27 mouse cellular contexts compared by ENCODE assay signal in the genomic region with DNA sequence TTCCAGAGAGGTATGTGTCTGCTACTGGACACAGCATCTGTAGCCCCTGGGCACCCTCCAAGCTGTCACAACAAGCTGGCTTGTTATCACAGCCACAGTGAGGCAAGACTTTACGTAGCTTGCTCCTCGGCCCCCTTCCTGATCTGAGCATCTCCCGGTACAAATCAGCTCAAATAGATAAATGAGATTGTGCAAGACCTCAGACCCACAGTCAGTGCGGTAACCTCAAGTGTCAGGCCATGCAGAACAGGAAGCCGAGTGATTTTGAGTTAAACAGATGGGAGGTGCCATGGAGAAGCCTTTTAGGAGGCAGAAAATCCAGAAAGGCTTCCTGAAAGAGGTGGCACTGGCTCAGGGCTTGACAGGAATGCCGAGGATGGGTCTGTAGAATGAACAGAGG. TPM values are rescaled to one million over a fixed set of nuclear protein-coding genes. Genes with fewer than 3 reads are reported as not detected.
DNase-seq lines count a peak whose midpoint lies in the region; ATAC-seq lines count a peak whose summit lies in the region.
"Had no signal": no experiment of that assay in that cellular context is flagged by ENCODE, and none has a peak within 500 bp of the region (broad histone marks: within the 10 kb centered on the region; RNA-seq: fewer than 3 reads in every experiment).

No protein-coding gene starts in this region.

- ATAC-seq in embryonic facial prominence, embryonic 15.5 days (ENCODE audit: insufficient number of reproducible peaks, low FRiP score, low TSS enrichment, low read depth): no peak
- no peak for ATAC-seq in liver, embryonic 12.5 days
- ATAC-seq in liver, embryonic 11.5 days (replicated peaks; ENCODE audit: low FRiP score): no peak
- ATAC-seq in granulocyte monocyte progenitor cell, adult 5-6 weeks (replicated peaks; ENCODE audit: poor library complexity, severe bottlenecking): peak; percentile 69
- peak; percentile 16; the same call in 1 of the 2 replicates for ATAC-seq in monocyte, adult 5-6 weeks (replicated peaks; ENCODE audit: insufficient number of reproducible peaks, low FRiP score, low TSS enrichment, poor library complexity, severe bottlenecking)
- ATAC-seq: hindbrain, embryonic 16.5 days; Patski had no signal

- 0 out of 2 replicates have a peak overlapping the region, but pooled peaks have one; percentile 51 for H3K27ac ChIP-seq in embryonic facial prominence, embryonic 15.5 days (replicated peaks)
- H3K27ac ChIP-seq in embryonic facial prominence, embryonic 10.5 days (replicated peaks): no peak overlapping the region
- peak overlapping the region; percentile 47; the same call in 1 of the 2 replicates for H3K27ac ChIP-seq in liver, embryonic 12.5 days
- H3K27ac ChIP-seq in liver, embryonic 11.5 days (ENCODE audit: low read depth, low read length): no peak overlapping the region
- H3K27ac ChIP-seq: embryonic facial prominence, embryonic 13.5 days; forebrain, embryonic 10.5 days; forebrain, embryonic 13.5 days; hindbrain, embryonic 10.5 days; hindbrain, embryonic 13.5 days had no signal

- no peak overlapping the region for H3K4me2 ChIP-seq in embryonic facial prominence, embryonic 15.5 days (replicated peaks)
- H3K4me2 ChIP-seq in liver, embryonic 12.5 days: no peak overlapping the region
- no peak overlapping the region for H3K4me2 ChIP-seq in liver, embryonic 11.5 days
- H3K4me2 ChIP-seq: hindbrain, embryonic 13.5 days had no signal

- DNase-seq in embryonic facial prominence, embryonic 10.5 days (ENCODE audit: low spot score): no peak
- DNase-seq in liver, embryonic 11.5 days (ENCODE audit: low spot score): no peak
- DNase-seq in adrenal gland, postnatal 36 days: no peak
- no peak for DNase-seq in adrenal gland, adult (ENCODE audit: inconsistent age in 2 of 2, low spot score in 1 of 2)
- DNase-seq: adrenal gland, adult 2 months; adrenal gland, postnatal 14 days; B cell, adult 2 months; cerebellum, adult 11-12 months; cerebellum, adult 9-10 months; cerebellum, postnatal 14 days; gastrocnemius, postnatal 10 days; gastrocnemius, postnatal 36 days; heart, adult 11 months; heart, postnatal 36 days had no signal

- 71% methylated on average over 6 of the region's 6 CpGs for WGBS in embryonic facial prominence, embryonic 15.5 days
- WGBS in embryonic facial prominence, embryonic 10.5 days: 77% methylated on average over 6 of the region's 6 CpGs
- WGBS in liver, embryonic 12.5 days (ENCODE audit: insufficient replicate concordance): 39% methylated on average over 6 of the region's 6 CpGs
- WGBS in liver, embryonic 11.5 days: 48% methylated on average over 6 of the region's 6 CpGs

- no peaks in the 10 kb centered on the region for H3K27me3 ChIP-seq in embryonic facial prominence, embryonic 15.5 days
- peaks cover 18% of the 10 kb centered on the region for H3K27me3 ChIP-seq in embryonic facial prominence, embryonic 10.5 days (replicated peaks; ENCODE audit: low read depth, poor library complexity, severe bottlenecking)
- peaks cover 20% of the 10 kb centered on the region; the same call in 1 of the 2 replicates for H3K27me3 ChIP-seq in liver, embryonic 12.5 days (replicated peaks)
- H3K27me3 ChIP-seq in liver, embryonic 11.5 days (replicated peaks; ENCODE audit: control insufficient read depth, insufficient read depth, low read length): peaks cover 3% of the 10 kb centered on the region
- H3K27me3 ChIP-seq: CH12.LX; embryonic facial prominence, embryonic 13.5 days; Patski had no signal

- H3K36me3 ChIP-seq in embryonic facial prominence, embryonic 15.5 days: no peaks in the 10 kb centered on the region; the same call in 1 of the 2 replicates
- H3K36me3 ChIP-seq in embryonic facial prominence, embryonic 10.5 days (replicated peaks): peaks cover 11% of the 10 kb centered on the region; the same call in 1 of the 2 replicates
- H3K36me3 ChIP-seq in liver, embryonic 12.5 days: peaks cover 86% of the 10 kb centered on the region
- peaks cover 12% of the 10 kb centered on the region; the same call in 1 of the 2 replicates for H3K36me3 ChIP-seq in liver, embryonic 11.5 days (ENCODE audit: control insufficient read depth, insufficient read depth, low read length)
- H3K36me3 ChIP-seq: hindbrain, embryonic 10.5 days had no signal

- no peaks in the 10 kb centered on the region for H3K9me3 ChIP-seq in embryonic facial prominence, embryonic 15.5 days (replicated peaks)
- no peaks in the 10 kb centered on the region for H3K9me3 ChIP-seq in embryonic facial prominence, embryonic 10.5 days
- H3K9me3 ChIP-seq in liver, embryonic 12.5 days (replicated peaks): no peaks in the 10 kb centered on the region
- no peaks in the 10 kb centered on the region for H3K9me3 ChIP-seq in liver, embryonic 11.5 days (ENCODE audit: control insufficient read depth, low read length)
- H3K9me3 ChIP-seq: embryonic facial prominence, embryonic 13.5 days; forebrain, embryonic 10.5 days; forebrain, embryonic 13.5 days; G1E; hindbrain, embryonic 10.5 days; hindbrain, embryonic 13.5 days had no signal

- H3K4me3 ChIP-seq in embryonic facial prominence, embryonic 15.5 days (replicated peaks): no peak overlapping the region
- H3K4me3 ChIP-seq in embryonic facial prominence, embryonic 10.5 days: no peak overlapping the region
- no peak overlapping the region for H3K4me3 ChIP-seq in liver, embryonic 12.5 days
- H3K4me3 ChIP-seq in liver, embryonic 11.5 days (ENCODE audit: low read depth, low read length): no peak overlapping the region
- H3K4me3 ChIP-seq: forebrain, embryonic 13.5 days; hindbrain, embryonic 10.5 days; hindbrain, embryonic 13.5 days had no signal

- peaks cover 33% of the 10 kb centered on the region for H3K4me1 ChIP-seq in embryonic facial prominence, embryonic 15.5 days
- peaks cover 62% of the 10 kb centered on the region for H3K4me1 ChIP-seq in embryonic facial prominence, embryonic 10.5 days
- H3K4me1 ChIP-seq in liver, embryonic 12.5 days: peaks cover 72% of the 10 kb centered on the region
- peaks cover 20% of the 10 kb centered on the region for H3K4me1 ChIP-seq in liver, embryonic 11.5 days (replicated peaks; ENCODE audit: control insufficient read depth, insufficient read depth, low read length)

- no peak overlapping the region for H3K9ac ChIP-seq in embryonic facial prominence, embryonic 15.5 days
- no peak overlapping the region for H3K9ac ChIP-seq in liver, embryonic 12.5 days
- no peak overlapping the region for H3K9ac ChIP-seq in liver, embryonic 11.5 days (ENCODE audit: low read depth, low read length)
- H3K9ac ChIP-seq: forebrain, embryonic 13.5 days; hindbrain, embryonic 13.5 days had no signal

RNA-seq across cellular contexts. Expression of gene Ccdc24, which starts 5.4 kb away (rescaled TPM):
- 1.5 and 3.6 TPM in 2 replicates for polyA plus RNA-seq in embryonic facial prominence, embryonic 15.5 days (2015; fragmentation: Nextera tagmentation; extraction: Ambion mirVana)
- 1.4 and 1.7 TPM in 2 replicates for polyA plus RNA-seq in embryonic facial prominence, embryonic 10.5 days (2016; fragmentation: Nextera tagmentation; extraction: Ambion mirVana)
- polyA plus RNA-seq in liver, embryonic 12.5 days (2016; fragmentation: Nextera tagmentation; extraction: Ambion mirVana): 1.7 and 2.0 TPM in 2 replicates
- 1.1 and 1.5 TPM in 2 replicates for polyA plus RNA-seq in liver, embryonic 11.5 days (2014; fragmentation: Nextera tagmentation; extraction: Ambion mirVana)
- total RNA-seq in granulocyte monocyte progenitor cell, adult 5-6 weeks (2014; fragmentation: Nextera tagmentation): not detected in 2 replicates
- not detected in 2 replicates for total RNA-seq in granulocyte monocyte progenitor cell, adult 5-6 weeks (2017)
- total RNA-seq in monocyte, adult 5-6 weeks (2017): not detected in 3 replicates
- total RNA-seq in adrenal gland, postnatal 36 days (2021): under 1 TPM; 0.49 to 0.76 TPM
- total RNA-seq: G1E had no signal
- polyA plus RNA-seq: G1E had no signal

RNA-seq across cellular contexts. Expression of gene B4galt2, which starts 16.3 kb away (rescaled TPM):
- 31.1 and 32.0 TPM in 2 replicates for polyA plus RNA-seq in embryonic facial prominence, embryonic 15.5 days (2015; fragmentation: Nextera tagmentation; extraction: Ambion mirVana)
- 24.7 and 27.2 TPM in 2 replicates for polyA plus RNA-seq in embryonic facial prominence, embryonic 10.5 days (2016; fragmentation: Nextera tagmentation; extraction: Ambion mirVana)
- 5.2 and 5.7 TPM in 2 replicates for polyA plus RNA-seq in liver, embryonic 12.5 days (2016; fragmentation: Nextera tagmentation; extraction: Ambion mirVana)
- 9.3 and 10.5 TPM in 2 replicates for polyA plus RNA-seq in liver, embryonic 11.5 days (2014; fragmentation: Nextera tagmentation; extraction: Ambion mirVana)
- total RNA-seq in granulocyte monocyte progenitor cell, adult 5-6 weeks (2014; fragmentation: Nextera tagmentation): 0.73 TPM in 1 of 2 replicates, not detected in the other
- 0.04 TPM in 1 of 2 replicates, not detected in the other for total RNA-seq in granulocyte monocyte progenitor cell, adult 5-6 weeks (2017)
- not detected in 3 replicates for total RNA-seq in monocyte, adult 5-6 weeks (2017)
- 10 to 100 TPM in 1 of 2 experiments, 1 to 10 TPM in 1; 10.0 to 14.3 TPM for total RNA-seq in adrenal gland, postnatal 36 days (2021)

RNA-seq across cellular contexts. Expression of gene Atp6v0b, which starts 20.1 kb away (rescaled TPM):
- polyA plus RNA-seq in embryonic facial prominence, embryonic 15.5 days (2015; fragmentation: Nextera tagmentation; extraction: Ambion mirVana): 252 and 271 TPM in 2 replicates
- 157 and 162 TPM in 2 replicates for polyA plus RNA-seq in embryonic facial prominence, embryonic 10.5 days (2016; fragmentation: Nextera tagmentation; extraction: Ambion mirVana)
- 180 and 198 TPM in 2 replicates for polyA plus RNA-seq in liver, embryonic 12.5 days (2016; fragmentation: Nextera tagmentation; extraction: Ambion mirVana)
- 212 and 229 TPM in 2 replicates for polyA plus RNA-seq in liver, embryonic 11.5 days (2014; fragmentation: Nextera tagmentation; extraction: Ambion mirVana)
- total RNA-seq in granulocyte monocyte progenitor cell, adult 5-6 weeks (2014; fragmentation: Nextera tagmentation): 253 and 300 TPM in 2 replicates
- total RNA-seq in granulocyte monocyte progenitor cell, adult 5-6 weeks (2017): 97.8 and 111 TPM in 2 replicates
- 121 to 188 TPM (median 178 TPM) in 3 replicates for total RNA-seq in monocyte, adult 5-6 weeks (2017)
- 100 to 1,000 TPM; 215 to 216 TPM for total RNA-seq in adrenal gland, postnatal 36 days (2021)

RNA-seq across cellular contexts. Expression of gene Dph2, which starts 24.8 kb away (rescaled TPM):
- 15.8 and 16.7 TPM in 2 replicates for polyA plus RNA-seq in embryonic facial prominence, embryonic 15.5 days (2015; fragmentation: Nextera tagmentation; extraction: Ambion mirVana)
- 24.8 and 26.6 TPM in 2 replicates for polyA plus RNA-seq in embryonic facial prominence, embryonic 10.5 days (2016; fragmentation: Nextera tagmentation; extraction: Ambion mirVana)
- polyA plus RNA-seq in liver, embryonic 12.5 days (2016; fragmentation: Nextera tagmentation; extraction: Ambion mirVana): 15.5 and 15.8 TPM in 2 replicates
- polyA plus RNA-seq in liver, embryonic 11.5 days (2014; fragmentation: Nextera tagmentation; extraction: Ambion mirVana): 21.9 and 23.1 TPM in 2 replicates
- total RNA-seq in granulocyte monocyte progenitor cell, adult 5-6 weeks (2014; fragmentation: Nextera tagmentation): 13.3 and 15.6 TPM in 2 replicates
- 8.9 and 9.6 TPM in 2 replicates for total RNA-seq in granulocyte monocyte progenitor cell, adult 5-6 weeks (2017)
- 2.1 to 15.0 TPM (median 4.2 TPM) in 3 replicates for total RNA-seq in monocyte, adult 5-6 weeks (2017)
- total RNA-seq in adrenal gland, postnatal 36 days (2021): 1 to 10 TPM; 9.2 to 9.4 TPM

RNA-seq across cellular contexts. Expression of gene Slc6a9, which starts 32.7 kb away (rescaled TPM):
- polyA plus RNA-seq in embryonic facial prominence, embryonic 15.5 days (2015; fragmentation: Nextera tagmentation; extraction: Ambion mirVana): 9.4 and 13.2 TPM in 2 replicates
- 8.2 and 10.2 TPM in 2 replicates for polyA plus RNA-seq in embryonic facial prominence, embryonic 10.5 days (2016; fragmentation: Nextera tagmentation; extraction: Ambion mirVana)
- 52.8 and 57.8 TPM in 2 replicates for polyA plus RNA-seq in liver, embryonic 12.5 days (2016; fragmentation: Nextera tagmentation; extraction: Ambion mirVana)
- polyA plus RNA-seq in liver, embryonic 11.5 days (2014; fragmentation: Nextera tagmentation; extraction: Ambion mirVana): 21.7 and 26.3 TPM in 2 replicates
- total RNA-seq in granulocyte monocyte progenitor cell, adult 5-6 weeks (2014; fragmentation: Nextera tagmentation): not detected in 2 replicates
- total RNA-seq in granulocyte monocyte progenitor cell, adult 5-6 weeks (2017): not detected in 2 replicates
- 1.8 to 2.8 TPM in 2 of 3 replicates, not detected in the other for total RNA-seq in monocyte, adult 5-6 weeks (2017)
- total RNA-seq in adrenal gland, postnatal 36 days (2021): 10 to 100 TPM in 1 of 2 experiments, 1 to 10 TPM in 1; 6.5 to 16.9 TPM

Comparison
In these comparisons a context has a peak if more than half of its experiments do, and no peak if none do; other contexts are left out.
1. H3K27ac ChIP-seq: peak in embryonic facial prominence, embryonic 15.5 days (single experiment) and liver, embryonic 12.5 days (single experiment); none in embryonic facial prominence, embryonic 10.5 days (single experiment) and liver, embryonic 11.5 days (single experiment).
2. ATAC-seq: peak in granulocyte monocyte progenitor cell, adult 5-6 weeks (single experiment) and monocyte, adult 5-6 weeks (single experiment); none in embryonic facial prominence, embryonic 15.5 days (single experiment), liver, embryonic 12.5 days (single experiment) and liver, embryonic 11.5 days (single experiment).